Comparison of ENCODE assay signal across 9 mouse cellular contexts in genomic region chr4:139213935-139214371, GRCm38 (mm10). TPM values are rescaled to one million over a fixed set of nuclear protein-coding genes. Genes with fewer than 3 reads are reported as not detected.
DNase-seq lines count a peak whose midpoint lies in the region; ATAC-seq and TF ChIP-seq lines count a peak whose summit lies in the region.
"Had no signal": no experiment of that assay in that cellular context is flagged by ENCODE, and none has a peak within 500 bp of the region (broad histone marks: within the 10 kb centered on the region; RNA-seq: fewer than 3 reads in every experiment).

No protein-coding gene starts in this region.

- TF ChIP-seq POLR2A in limb, embryonic 14.5 days (IDR thresholded peaks at IDR 0.05; ENCODE audit: borderline replicate concordance, extremely low read depth, insufficient read depth, insufficient read length) = no peak

- DNase-seq in adrenal gland, adult 2 months = peak; percentile 43
- DNase-seq in adrenal gland, postnatal 36 days = no peak
- DNase-seq in NIH3T3 (ENCODE audit: low read depth) = peak; percentile 86
- DNase-seq in heart, adult 8-10 months (ENCODE audit: low spot score) = peak; percentile 78
- no peak for DNase-seq in limb, embryonic 14.5 days (ENCODE audit: low spot score)
- no peak for DNase-seq in cerebellum, adult 9-11 months
- DNase-seq in midbrain, postnatal 0 days (ENCODE audit: low spot score) = no peak
- DNase-seq in adrenal gland, adult 8-10 months = no peak

- H3K9me3 ChIP-seq in limb, embryonic 14.5 days (ENCODE audit: control insufficient read depth, low read length) = no peaks in the 10 kb centered on the region
- H3K9me3 ChIP-seq in midbrain, postnatal 0 days (ENCODE audit: low read length) = no peaks in the 10 kb centered on the region
- H3K9me3 ChIP-seq: liver, embryonic 15.5 days had no signal

- 0 out of 2 replicates have a peak overlapping the region, but pooled peaks have one; percentile 20 for H3K27ac ChIP-seq in limb, embryonic 14.5 days (replicated peaks; ENCODE audit: low read depth, low read length)
- H3K27ac ChIP-seq in midbrain, postnatal 0 days (ENCODE audit: low read depth, low read length) = no peak overlapping the region
- H3K27ac ChIP-seq: liver, embryonic 15.5 days had no signal

- H3K9ac ChIP-seq in limb, embryonic 14.5 days (ENCODE audit: low read depth, low read length, severe bottlenecking) = peak overlapping the region; percentile 6; the same call in 1 of the 2 replicates
- H3K9ac ChIP-seq in midbrain, postnatal 0 days (replicated peaks; ENCODE audit: low read length, poor library complexity, severe bottlenecking) = no peak overlapping the region
- H3K9ac ChIP-seq: liver, embryonic 15.5 days had no signal

- no peak overlapping the region for H3K4me3 ChIP-seq in limb, embryonic 14.5 days (replicated peaks; ENCODE audit: low read length)
- no peak overlapping the region for H3K4me3 ChIP-seq in midbrain, postnatal 0 days (ENCODE audit: low read depth, low read length)
- H3K4me3 ChIP-seq: liver, embryonic 15.5 days had no signal

- no peak for TF ChIP-seq CTCF in midbrain, postnatal 0 days (IDR thresholded peaks at IDR 0.05)

- H3K36me3 ChIP-seq in limb, embryonic 14.5 days (ENCODE audit: control insufficient read depth, insufficient read depth, low read length) = peaks cover 18% of the 10 kb centered on the region
- H3K36me3 ChIP-seq in midbrain, postnatal 0 days (ENCODE audit: insufficient read depth, low read length) = no peaks in the 10 kb centered on the region; the same call in 1 of the 2 replicates

- no peak for ATAC-seq in limb, embryonic 14.5 days (ENCODE audit: low FRiP score, low read depth)
- ATAC-seq in midbrain, postnatal 0 days (ENCODE audit: low FRiP score) = no peak

- 55% methylated on average over 11 of the region's 11 CpGs for WGBS in limb, embryonic 14.5 days
- WGBS in midbrain, postnatal 0 days = 76% methylated on average over 11 of the region's 11 CpGs

- H3K27me3 ChIP-seq in limb, embryonic 14.5 days (ENCODE audit: control insufficient read depth, insufficient read depth, low read length) = no peaks in the 10 kb centered on the region
- H3K27me3 ChIP-seq in midbrain, postnatal 0 days (ENCODE audit: insufficient read depth, low read length) = no peaks in the 10 kb centered on the region
- H3K27me3 ChIP-seq: liver, embryonic 15.5 days had no signal

- H3K4me2 ChIP-seq in limb, embryonic 14.5 days (replicated peaks; ENCODE audit: low read depth, low read length, severe bottlenecking) = no peak overlapping the region
- H3K4me2 ChIP-seq in midbrain, postnatal 0 days (ENCODE audit: low read depth, low read length, poor library complexity, severe bottlenecking) = no peak overlapping the region
- H3K4me2 ChIP-seq: liver, embryonic 15.5 days had no signal

- H3K4me1 ChIP-seq in limb, embryonic 14.5 days (ENCODE audit: control insufficient read depth, insufficient read depth, low read length) = peaks cover 29% of the 10 kb centered on the region
- no peaks in the 10 kb centered on the region for H3K4me1 ChIP-seq in midbrain, postnatal 0 days (ENCODE audit: insufficient read depth, low read length)

RNA-seq across cellular contexts. Expression of gene Capzb, which starts 21.3 kb away (rescaled TPM):
- total RNA-seq in adrenal gland, adult 2 months (2021) = 100 to 1,000 TPM; 312 to 392 TPM
- polyA plus RNA-seq in adrenal gland, adult 2 months (2012; rRNA removed) = 140 and 199 TPM in 2 replicates
- total RNA-seq in adrenal gland, postnatal 36 days (2021) = 100 to 1,000 TPM; 379 to 391 TPM
- 100 to 1,000 TPM; 354 to 406 (median 379) TPM for total RNA-seq in heart, adult 8-10 months (2022)
- polyA plus RNA-seq in limb, embryonic 14.5 days (2012; rRNA removed) = 177 and 198 TPM in 2 replicates
- 284 TPM in 2 replicates for polyA plus RNA-seq in limb, embryonic 14.5 days (2014; fragmentation: Nextera tagmentation; extraction: Ambion mirVana)
- total RNA-seq in midbrain, postnatal 0 days (2014; rRNA removed) = 84.0 and 108 TPM in 2 replicates
- polyA plus RNA-seq in midbrain, postnatal 0 days (2015; fragmentation: Nextera tagmentation; extraction: Ambion mirVana) = 308 and 309 TPM in 2 replicates
- total RNA-seq in adrenal gland, adult 8-10 months (2022) = 100 to 1,000 TPM; 357 to 412 (median 388) TPM

Comparison
In these comparisons a context has a peak if more than half of its experiments do, and no peak if none do; other contexts are left out.
1. DNase-seq: peak in adrenal gland, adult 2 months (single experiment), NIH3T3 (single experiment) and heart, adult 8-10 months (single experiment); none in adrenal gland, postnatal 36 days (0 of 2), limb, embryonic 14.5 days (single experiment), cerebellum, adult 9-11 months (single experiment), midbrain, postnatal 0 days (single experiment) and adrenal gland, adult 8-10 months (single experiment).